Mouse (Mus musculus) midbrain, embryonic 13.5 days (tissue): ENCODE data around the gene Aldh2. TPM values are rescaled to one million over a fixed set of nuclear protein-coding genes. Genes with fewer than 3 reads are reported as not detected.

Experiments
- polyA plus RNA-seq: library from polyadenylated mRNA; unstranded; fragments of >200 nt; fragmentation: Nextera tagmentation; extraction: Ambion mirVana; gene quantifications from 2 replicates; pipeline ENCODE4 v1.2.1, GENCODE M21; 2015

Gene Aldh2
- polyA plus RNA-seq, 1 experiment from 2014 or later = 92.3 TPM

Other genes starting within 250 kb of the Aldh2 start
- gene Trafd1, start 208.2 kb downstream of the Aldh2 start, polyA plus RNA-seq = 149 and 150 TPM in 2 replicates
- 48.0 and 50.7 TPM in 2 replicates for gene Naa25, start 195.9 kb downstream of the Aldh2 start, polyA plus RNA-seq
- gene Tmem116, start 141.9 kb downstream of the Aldh2 start, polyA plus RNA-seq = 1.2 and 1.6 TPM in 2 replicates
- 152 and 160 TPM in 2 replicates for gene Erp29, start 141.3 kb downstream of the Aldh2 start, polyA plus RNA-seq
- not detected in 2 replicates for gene Adam1b, start 90.4 kb downstream of the Aldh2 start, polyA plus RNA-seq
- 4.9 TPM in 2 replicates for gene Adam1a, start 48.3 kb downstream of the Aldh2 start, polyA plus RNA-seq
- gene Gm42878, start 48.3 kb downstream of the Aldh2 start, polyA plus RNA-seq = not detected in 2 replicates
- gene Mapkapk5, start 47.9 kb downstream of the Aldh2 start, polyA plus RNA-seq = 55.5 and 60.5 TPM in 2 replicates
- gene Acad12, start 25.1 kb upstream of the Aldh2 start, polyA plus RNA-seq = 1.2 and 1.3 TPM in 2 replicates
- 1.8 and 2.3 TPM in 2 replicates for gene Acad10, start 66.7 kb upstream of the Aldh2 start, polyA plus RNA-seq
- gene Brap, start 66.7 kb upstream of the Aldh2 start, polyA plus RNA-seq = 42.7 and 44.9 TPM in 2 replicates
- gene Atxn2, start 117.5 kb upstream of the Aldh2 start, polyA plus RNA-seq = 57.6 and 68.1 TPM in 2 replicates
- 5.3 and 6.0 TPM in 2 replicates for gene Sh2b3, start 243.8 kb upstream of the Aldh2 start, polyA plus RNA-seq